ENCODE assay signal across 8 mouse cellular contexts in the genomic region with DNA sequence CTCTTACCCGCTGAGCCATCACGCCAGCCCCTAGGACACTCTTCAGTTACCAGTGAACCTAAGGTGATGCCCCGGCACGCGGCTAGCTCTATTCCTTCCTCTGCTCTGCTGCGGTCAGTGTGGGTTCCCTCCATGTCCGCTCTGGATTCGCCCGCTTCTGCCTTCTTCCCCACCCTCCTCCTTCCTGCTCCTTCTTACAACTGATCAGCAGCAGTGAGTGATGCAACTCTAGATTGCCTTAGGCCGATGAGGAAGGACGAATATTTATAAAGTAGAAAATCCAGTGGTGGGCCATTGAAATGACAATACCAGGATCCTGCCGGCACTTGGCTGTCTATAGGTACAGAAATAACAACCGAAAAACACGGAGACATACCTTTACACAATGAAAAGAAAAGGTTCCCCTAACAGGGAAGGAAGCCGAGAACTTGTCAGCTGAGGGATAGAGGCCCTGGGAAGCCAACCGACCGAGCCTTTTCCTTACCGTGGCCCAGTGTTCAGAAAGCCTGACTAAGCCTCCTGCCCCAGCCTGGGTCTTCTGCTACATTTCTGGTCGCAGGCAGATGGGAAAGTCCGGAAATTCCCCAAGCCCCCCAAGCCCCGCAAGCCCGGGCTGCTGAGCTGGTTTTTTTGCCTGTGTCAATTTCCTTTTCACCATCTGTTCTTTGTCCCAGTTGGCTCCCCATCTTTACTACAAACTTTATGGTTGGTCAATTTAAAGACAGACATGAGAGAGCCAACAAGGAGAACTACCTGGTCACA. TPM values are rescaled to one million over a fixed set of nuclear protein-coding genes. Genes with fewer than 3 reads are reported as not detected.
DNase-seq lines count a peak whose midpoint lies in the region; ATAC-seq and TF ChIP-seq lines count a peak whose summit lies in the region.

No protein-coding gene starts in this region.

- peak overlapping the region; percentile 24; the same call in 1 of the 2 replicates for H3K9ac ChIP-seq in forebrain, embryonic 15.5 days (replicated peaks)
- H3K9ac ChIP-seq in intestine, embryonic 15.5 days, result peak overlapping the region; percentile 43

- no peaks in the 10 kb centered on the region for H3K27me3 ChIP-seq in forebrain, embryonic 15.5 days
- no peaks in the 10 kb centered on the region for H3K27me3 ChIP-seq in intestine, embryonic 15.5 days (replicated peaks)
- no peaks in the 10 kb centered on the region for H3K27me3 ChIP-seq in megakaryocyte, embryonic 14.5 days (replicated peaks)

- H3K4me3 ChIP-seq in layer of hippocampus, adult 2 months, result peak overlapping the region; percentile 41
- no peak overlapping the region for H3K4me3 ChIP-seq in forebrain, embryonic 15.5 days
- peak overlapping the region; percentile 33 for H3K4me3 ChIP-seq in intestine, embryonic 15.5 days (replicated peaks)
- peak overlapping the region; percentile 93 for H3K4me3 ChIP-seq in megakaryocyte, embryonic 14.5 days (replicated peaks)

- H3K4me2 ChIP-seq in forebrain, embryonic 15.5 days (replicated peaks), result no peak overlapping the region
- H3K4me2 ChIP-seq in intestine, embryonic 15.5 days (replicated peaks), result peak overlapping the region; percentile 62

- H3K9me3 ChIP-seq in forebrain, embryonic 15.5 days, result no peaks in the 10 kb centered on the region
- no peaks in the 10 kb centered on the region for H3K9me3 ChIP-seq in intestine, embryonic 15.5 days
- H3K9me3 ChIP-seq in megakaryocyte, embryonic 14.5 days, result no peaks in the 10 kb centered on the region

- ATAC-seq in forebrain, embryonic 15.5 days (replicated peaks), result no peak
- no peak for ATAC-seq in intestine, embryonic 15.5 days

- 78% methylated on average over 22 of the region's 22 CpGs for WGBS in forebrain, embryonic 15.5 days
- 65% methylated on average over 22 of the region's 22 CpGs for WGBS in intestine, embryonic 15.5 days

- TF ChIP-seq CTCF in layer of hippocampus, adult 2 months (conservative IDR thresholded peaks at IDR 0.05), result no peak

- H3K36me3 ChIP-seq in forebrain, embryonic 15.5 days, result no peaks in the 10 kb centered on the region
- no peaks in the 10 kb centered on the region for H3K36me3 ChIP-seq in intestine, embryonic 15.5 days
- peaks cover 3% of the 10 kb centered on the region for H3K36me3 ChIP-seq in megakaryocyte, embryonic 14.5 days (replicated peaks; ENCODE audit: low read length)

- H3K27ac ChIP-seq in layer of hippocampus, adult 2 months, result peak overlapping the region; percentile 64
- 0 out of 2 replicates have a peak overlapping the region, but pooled peaks have one; percentile 43 for H3K27ac ChIP-seq in forebrain, embryonic 15.5 days (replicated peaks)
- peak overlapping the region; percentile 72 for H3K27ac ChIP-seq in intestine, embryonic 15.5 days

- peaks cover 10% of the 10 kb centered on the region for H3K4me1 ChIP-seq in forebrain, embryonic 15.5 days
- H3K4me1 ChIP-seq in intestine, embryonic 15.5 days (replicated peaks), result peaks cover 22% of the 10 kb centered on the region
- peaks cover 69% of the 10 kb centered on the region for H3K4me1 ChIP-seq in megakaryocyte, embryonic 14.5 days

- no peak for DNase-seq in layer of hippocampus, adult 2 months (ENCODE audit: low spot score in 2 of 2)
- no peak for DNase-seq in layer of hippocampus, adult 9-11 months
- DNase-seq in thymus, postnatal 36 days, result peak; percentile 47 to 51
- DNase-seq in layer of hippocampus, adult 18-20 months (ENCODE audit: low spot score in 2 of 2), result no peak
- DNase-seq in embryo, embryonic 10 days (ENCODE audit: low spot score), result no peak

RNA-seq across cellular contexts. Expression of a gene that starts 27.7 kb away (rescaled TPM):
- total RNA-seq in layer of hippocampus, adult 2 months (2021), result 10 to 100 TPM; 45.0 to 53.7 TPM
- 17.2 and 18.7 TPM in 2 replicates for polyA plus RNA-seq in forebrain, embryonic 15.5 days (2015; fragmentation: Nextera tagmentation; extraction: Ambion mirVana)
- polyA plus RNA-seq in intestine, embryonic 15.5 days (2015; fragmentation: Nextera tagmentation; extraction: Ambion mirVana), result 15.3 and 15.7 TPM in 2 replicates
- 16.0 and 25.6 TPM in 2 replicates for polyA plus RNA-seq in megakaryocyte, embryonic 14.5 days (2012; ENCODE audit: insufficient read depth, low replicate concordance)
- total RNA-seq in layer of hippocampus, adult 18-20 months (2021), result 10 to 100 TPM; 54.7 to 55.3 TPM

Comparison
In these comparisons a context has a peak if more than half of its experiments do, and no peak if none do; other contexts are left out.
1. DNase-seq: peak in thymus, postnatal 36 days (2 of 2); none in layer of hippocampus, adult 2 months (0 of 2), layer of hippocampus, adult 9-11 months (single experiment), layer of hippocampus, adult 18-20 months (0 of 2) and embryo, embryonic 10 days (single experiment).
2. Peak in every context shown above with its lines, with median percentiles within 50 percentile points of each other: H3K27ac ChIP-seq.